ENCODE assay signal across 8 mouse cellular contexts in genomic region chrX:12763127-12763834, GRCm38 (mm10). TPM values are rescaled to one million over a fixed set of nuclear protein-coding genes. Genes with fewer than 3 reads are reported as not detected.
DNase-seq lines count a peak whose midpoint lies in the region; ATAC-seq and TF ChIP-seq lines count a peak whose summit lies in the region.
"Had no signal": no experiment of that assay in that cellular context is flagged by ENCODE, and none has a peak within 500 bp of the region (broad histone marks: within the 10 kb centered on the region; RNA-seq: fewer than 3 reads in every experiment).

No protein-coding gene starts in this region.

- ATAC-seq in lung, embryonic 14.5 days (ENCODE audit: insufficient read depth) = no peak
- ATAC-seq in limb, embryonic 12.5 days (ENCODE audit: insufficient number of reproducible peaks, insufficient read depth, low FRiP score, low TSS enrichment, low read depth) = no peak
- ATAC-seq in megakaryocyte-erythroid progenitor cell, adult 5-6 weeks (replicated peaks; ENCODE audit: low FRiP score, low TSS enrichment, poor library complexity, severe bottlenecking) = no peak

- no peaks in the 10 kb centered on the region for H3K9me3 ChIP-seq in lung, embryonic 14.5 days (ENCODE audit: low read depth, low read length)
- no peaks in the 10 kb centered on the region for H3K9me3 ChIP-seq in forebrain, embryonic 10.5 days
- no peaks in the 10 kb centered on the region for H3K9me3 ChIP-seq in limb, embryonic 12.5 days

- peak overlapping the region; percentile 98; the same call in 1 of the 2 replicates for H3K27ac ChIP-seq in lung, embryonic 14.5 days (ENCODE audit: low read depth)
- peak overlapping the region; percentile 93 for H3K27ac ChIP-seq in forebrain, embryonic 10.5 days
- H3K27ac ChIP-seq in limb, embryonic 12.5 days = peak overlapping the region; percentile 98; the same call in 1 of the 2 replicates
- H3K27ac ChIP-seq in small intestine, adult 2 months (ENCODE audit: insufficient read depth, low read depth, low read length) = peak overlapping the region; percentile 97

- TF ChIP-seq CTCF in lung, embryonic 14.5 days (IDR thresholded peaks at IDR 0.05; ENCODE audit: low read depth) = no peak
- no peak for TF ChIP-seq CTCF in small intestine, adult 2 months (IDR thresholded peaks at IDR 0.05; ENCODE audit: extremely low read depth, insufficient read length, insufficient replicate concordance, low read depth, low read length)

- no peaks in the 10 kb centered on the region; the same call in 1 of the 2 replicates for H3K4me1 ChIP-seq in lung, embryonic 14.5 days (ENCODE audit: insufficient read depth)
- peaks cover 20% of the 10 kb centered on the region for H3K4me1 ChIP-seq in forebrain, embryonic 10.5 days
- no peaks in the 10 kb centered on the region for H3K4me1 ChIP-seq in limb, embryonic 12.5 days (replicated peaks)
- H3K4me1 ChIP-seq in small intestine, adult 2 months (ENCODE audit: control insufficient read depth, insufficient read depth, insufficient read length, low read length) = peaks cover 5% of the 10 kb centered on the region; the same call in 1 of the 2 replicates

- peak overlapping the region; percentile 74 for H3K9ac ChIP-seq in lung, embryonic 14.5 days
- peak overlapping the region; percentile 81 for H3K9ac ChIP-seq in limb, embryonic 12.5 days (replicated peaks)

- 52% methylated on average over 3 of the region's 3 CpGs for WGBS in lung, embryonic 14.5 days
- 89% methylated on average over 3 of the region's 3 CpGs for WGBS in forebrain, embryonic 10.5 days
- WGBS in limb, embryonic 12.5 days = 69% methylated on average over 3 of the region's 3 CpGs
- 51% methylated on average over 3 of the region's 3 CpGs for WGBS in small intestine, adult 2 months

- H3K4me3 ChIP-seq in lung, embryonic 14.5 days (ENCODE audit: low read depth, low read length) = peak overlapping the region; percentile 61
- peak overlapping the region; percentile 68 for H3K4me3 ChIP-seq in forebrain, embryonic 10.5 days
- peak overlapping the region; percentile 61 for H3K4me3 ChIP-seq in limb, embryonic 12.5 days (replicated peaks)
- H3K4me3 ChIP-seq in small intestine, adult 2 months (ENCODE audit: low read depth, low read length) = no peak overlapping the region

- peak overlapping the region; percentile 64 for H3K4me2 ChIP-seq in lung, embryonic 14.5 days
- peak overlapping the region; percentile 57 for H3K4me2 ChIP-seq in limb, embryonic 12.5 days

- no peak for DNase-seq in lung, embryonic 14.5 days
- no peak for DNase-seq in lung, postnatal 25 days (ENCODE audit: low spot score)
- no peak for DNase-seq in forebrain, embryonic 10.5 days (ENCODE audit: extremely low spot score, low spot score)
- no peak for DNase-seq in right cerebral cortex, adult 2 months (ENCODE audit: low spot score in 2 of 2)
- DNase-seq: adrenal gland, adult 8-10 months had no signal

- TF ChIP-seq POLR2A in small intestine, adult 2 months (IDR thresholded peaks at IDR 0.05; ENCODE audit: low read depth, low read length) = no peak

- H3K27me3 ChIP-seq in lung, embryonic 14.5 days (ENCODE audit: insufficient read depth, low read length) = no peaks in the 10 kb centered on the region
- H3K27me3 ChIP-seq in forebrain, embryonic 10.5 days (ENCODE audit: poor library complexity, severe bottlenecking) = peaks cover 16% of the 10 kb centered on the region
- peaks cover 17% of the 10 kb centered on the region for H3K27me3 ChIP-seq in limb, embryonic 12.5 days
- no peaks in the 10 kb centered on the region for H3K27me3 ChIP-seq in small intestine, adult 2 months (ENCODE audit: control insufficient read depth, insufficient read depth, low read length)

- H3K36me3 ChIP-seq in lung, embryonic 14.5 days (ENCODE audit: insufficient read depth) = no peaks in the 10 kb centered on the region
- H3K36me3 ChIP-seq in forebrain, embryonic 10.5 days (replicated peaks) = no peaks in the 10 kb centered on the region
- no peaks in the 10 kb centered on the region for H3K36me3 ChIP-seq in limb, embryonic 12.5 days
- no peaks in the 10 kb centered on the region for H3K36me3 ChIP-seq in small intestine, adult 2 months (ENCODE audit: control insufficient read depth, insufficient read depth, low read length)

RNA-seq across cellular contexts. Expression of gene Med14, which starts 1.4 kb away (rescaled TPM):
- polyA plus RNA-seq in lung, embryonic 14.5 days (2014; fragmentation: Nextera tagmentation; extraction: Ambion mirVana) = 21.0 and 22.6 TPM in 2 replicates
- 13.8 and 14.1 TPM in 2 replicates for polyA plus RNA-seq in forebrain, embryonic 10.5 days (2016; fragmentation: Nextera tagmentation; extraction: Ambion mirVana)
- polyA plus RNA-seq in limb, embryonic 12.5 days (2016; fragmentation: Nextera tagmentation; extraction: Ambion mirVana) = 13.3 and 17.2 TPM in 2 replicates
- polyA plus RNA-seq in small intestine, adult 2 months (2012; rRNA removed) = 6.5 and 9.4 TPM in 2 replicates
- total RNA-seq in megakaryocyte-erythroid progenitor cell, adult 5-6 weeks (2014; fragmentation: Nextera tagmentation) = 61.8 TPM in 2 replicates
- 24.1 and 25.8 TPM in 2 replicates for total RNA-seq in megakaryocyte-erythroid progenitor cell, adult 5-6 weeks (2017)
